Mouse (Mus musculus) bone marrow, adult 2 months (tissue): ENCODE measurements around the gene Zdhhc18. TPM values are rescaled to one million over a fixed set of nuclear protein-coding genes. Genes with fewer than 3 reads are reported as not detected.
"Not testable (repeated sequence)": the region's sequence is repeated elsewhere in the genome, so short reads cannot be mapped to it uniquely, and the experiment has no call there.

Experiments used
- H3K27ac ChIP-seq: fragments of 200-500 bp; 2 replicates; pipeline ENCODE4 v1.5.1; 2012; ENCODE audit warnings: low read depth, mild to moderate bottlenecking, control low read depth, inconsistent platforms, low read length; ENCODE audit not compliant: control insufficient read depth, poor library complexity, insufficient read depth
- H3K4me1 ChIP-seq: fragments of 200-500 bp; 2 replicates; pipeline ENCODE4 v1.6.1; 2011; ENCODE audit warnings: low read length; ENCODE audit not compliant: control insufficient read depth, insufficient read depth
- H3K4me3 ChIP-seq: fragments of 200-500 bp; replicated peaks from 2 replicates; pipeline ENCODE3; 2011; ENCODE audit warnings: mild to moderate bottlenecking, low read depth, low read length, control low read depth; ENCODE audit not compliant: control insufficient read depth
- CTCF ChIP-seq: fragments of 200-500 bp; IDR thresholded peaks from 2 replicates; pipeline ENCODE4 v1.5.1; 2011; ENCODE audit warnings: low read length, control low read depth; ENCODE audit not compliant: control insufficient read depth, insufficient read depth
- POLR2A ChIP-seq: fragments of 200-500 bp; IDR thresholded peaks from 2 replicates; pipeline ENCODE4 v1.6.1; 2011; ENCODE audit warnings: low read depth, mild to moderate bottlenecking, control low read depth, low read length, borderline replicate concordance; ENCODE audit not compliant: control insufficient read depth
- WGBS: fragments of 180-500 bp; shearing (Covaris S2); methylation state at CpG from one replicate; pipeline ENCODE4 v1.1.7; 2018; 5-methylcytosine and 5-hydroxymethylcytosine counted together
- polyA plus RNA-seq: library from polyadenylated mRNA; stranded (reverse); fragments of >200 nt; gene quantifications from 2 replicates; pipeline ENCODE4 v1.2.4, GENCODE M21; 2011; ENCODE audit warnings: low replicate concordance; ENCODE audit not compliant: missing spikeins, insufficient read depth, insufficient read length

Gene Zdhhc18
- polyA plus RNA-seq, 1 experiment, result 39.6 TPM

GRCm38 (mm10) chr4:133659497-133660192 is 9.7 kb upstream of the Zdhhc18 start:
- H3K4me1 ChIP-seq, result peaks cover 10% of the 10 kb centered on the region; the same call in 1 of the 2 replicates
- peak overlapping the region; percentile 54 for H3K4me3 ChIP-seq
- TF ChIP-seq POLR2A, result no peak
- TF ChIP-seq CTCF, result no peak
- peak overlapping the region; percentile 97 for H3K27ac ChIP-seq
- 1% methylated on average over 15 of the region's 15 CpGs for WGBS

GRCm38 (mm10) chr4:133658729-133659128 is 8.8 kb upstream of the Zdhhc18 start:
- Histone ChIP-seq H3K4me1 (peaks cover 10% of the 10 kb centered on the region; the same call in 1 of the 2 replicates), H3K4me3 (no peak overlapping the region), H3K27ac (peak overlapping the region; percentile 97)
- WGBS, result 17% methylated on average over 2 of the region's 2 CpGs
- TF ChIP-seq POLR2A, result no peak
- no peak for TF ChIP-seq CTCF

GRCm38 (mm10) chr4:133657829-133658458 is 8.0 kb upstream of the Zdhhc18 start:
- H3K27ac ChIP-seq, result peak overlapping the region; percentile 18; the same call in 1 of the 2 replicates
- TF ChIP-seq CTCF (no peak), POLR2A (no peak)
- 90% methylated on average over 5 of the region's 5 CpGs for whole genome bisulfite sequencing
- peaks cover 10% of the 10 kb centered on the region; the same call in 1 of the 2 replicates for H3K4me1 ChIP-seq
- no peak overlapping the region for H3K4me3 ChIP-seq

GRCm38 (mm10) chr4:133656997-133657396 is 7.0 kb upstream of the Zdhhc18 start:
- no peak overlapping the region for H3K4me3 ChIP-seq
- TF ChIP-seq CTCF (no peak), POLR2A (no peak)
- H3K27ac ChIP-seq, result no peak overlapping the region; the same call in 1 of the 2 replicates
- WGBS, result 34% methylated on average over 4 of the region's 4 CpGs
- H3K4me1 ChIP-seq, result peaks cover 10% of the 10 kb centered on the region; the same call in 1 of the 2 replicates

- peaks cover 10% of the 10 kb centered on the region; the same call in 1 of the 2 replicates for H3K4me1 ChIP-seq
- TF ChIP-seq POLR2A (no peak), CTCF (no peak)
- 58% methylated on average over 4 of the region's 4 CpGs for WGBS
- no peak overlapping the region for H3K4me3 ChIP-seq
- H3K27ac ChIP-seq, result no peak overlapping the region
Observed at GRCm38 (mm10) chr4:133656294-133656693, 6.3 kb upstream of the Zdhhc18 start.

- 87% methylated on average over 5 of the region's 5 CpGs for WGBS
- not testable (repeated sequence) for H3K27ac ChIP-seq, H3K4me3 ChIP-seq, H3K4me1 ChIP-seq
Observed at GRCm38 (mm10) chr4:133654070-133654469, 4.1 kb upstream of the Zdhhc18 start.

- H3K4me1 ChIP-seq, result peaks cover under 1% of the 10 kb centered on the region; the same call in 1 of the 2 replicates
- no peak overlapping the region for H3K27ac ChIP-seq
- TF ChIP-seq CTCF, result no peak
- no peak for TF ChIP-seq POLR2A
- 79% methylated on average over 10 of the region's 10 CpGs for WGBS
- no peak overlapping the region for H3K4me3 ChIP-seq
Observed at GRCm38 (mm10) chr4:133652746-133653145, 2.8 kb upstream of the Zdhhc18 start.

- H3K4me1 ChIP-seq, result no peaks in the 10 kb centered on the region; the same call in 1 of the 2 replicates
- TF ChIP-seq CTCF (no peak), POLR2A (no peak)
- no peak overlapping the region for H3K4me3 ChIP-seq
- H3K27ac ChIP-seq, result no peak overlapping the region
- 56% methylated on average over 4 of the region's 4 CpGs for WGBS
Observed at GRCm38 (mm10) chr4:133651986-133652385, 2.0 kb upstream of the Zdhhc18 start.

- Histone ChIP-seq H3K4me1 (no peaks in the 10 kb centered on the region; the same call in 1 of the 2 replicates), H3K27ac (no peak overlapping the region), H3K4me3 (no peak overlapping the region)
- WGBS, result 25% methylated on average over 10 of the region's 10 CpGs
- no peak for TF ChIP-seq CTCF
- TF ChIP-seq POLR2A, result no peak
Observed at GRCm38 (mm10) chr4:133651445-133651844, 1.5 kb upstream of the Zdhhc18 start.

GRCm38 (mm10) chr4:133649464-133649863 is 490 bp downstream of the Zdhhc18 start:
- H3K27ac ChIP-seq, result peak overlapping the region; percentile 34; the same call in 1 of the 2 replicates
- 72% methylated on average over 5 of the region's 5 CpGs for WGBS
- peak overlapping the region; percentile 6 for H3K4me3 ChIP-seq
- H3K4me1 ChIP-seq, result not testable (repeated sequence)
